Mouse (Mus musculus): Measurements from ENCODE around the gene Stk36.

Gene Stk36

GRCm38 (mm10) chr1:74668371-74668770 is 67.1 kb downstream of the Stk36 start:
- no peak for DNase-seq (ENCODE audit: low read depth, low spot score)

DNA sequence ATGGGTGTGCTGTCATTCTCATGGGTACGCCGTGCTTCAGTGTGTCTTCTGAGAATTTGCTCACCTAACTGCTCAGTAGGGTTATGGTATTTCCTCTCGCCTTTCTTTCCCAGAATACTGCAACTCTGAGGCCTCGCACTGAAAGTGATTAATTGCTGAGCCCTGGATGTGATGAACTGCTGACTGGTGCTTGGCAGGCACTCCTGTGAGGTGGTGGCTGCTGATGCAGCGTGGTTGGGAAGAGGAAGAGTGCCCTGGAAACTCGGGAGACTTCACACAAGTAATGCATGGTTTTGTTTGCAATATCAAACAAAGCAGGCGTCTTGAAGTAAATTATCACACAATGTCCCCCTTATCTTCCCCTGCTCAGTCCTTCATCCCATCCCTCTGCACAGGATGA is 71.5 kb downstream of the Stk36 start:
- DNase-seq (ENCODE audit: low read depth, low spot score), result no peak

GRCm38 (mm10) chr1:74676863-74677262 is 75.6 kb downstream of the Stk36 start:
- no peak for DNase-seq (ENCODE audit: low read depth, low spot score)

GRCm38 (mm10) chr1:74677843-74678242 is 76.6 kb downstream of the Stk36 start:
- no peak for DNase-seq (ENCODE audit: low read depth, low spot score)
